Mouse (Mus musculus) heart, postnatal 0 days (tissue): Measurements from ENCODE around the gene Cntf. TPM values are rescaled to one million over a fixed set of nuclear protein-coding genes. Genes with fewer than 3 reads are reported as not detected.

Source experiments
- ATAC-seq: fragments of 200-750 bp; cut with Nextera tagmentation; 2 replicates; pipeline ENCODE4 v1.8.0; 2017; ENCODE audit warnings: low read depth, moderate number of reproducible peaks, moderate library complexity; ENCODE audit not compliant: insufficient read depth
- DNase-seq: peaks from one replicate; pipeline ENCODE4 v3.0.0-alpha.2; 2016; ENCODE audit warnings: low spot score
- H3K27ac ChIP-seq: fragments of 300-500 bp; sonication (generic); 2 replicates; pipeline ENCODE4 v1.5.1; 2014; ENCODE audit warnings: low read depth, mild to moderate bottlenecking
- H3K27me3 ChIP-seq: fragments of 300-500 bp; sonication (generic); 2 replicates; pipeline ENCODE4 v1.6.1; 2014; ENCODE audit warnings: low read length, mixed read lengths; ENCODE audit not compliant: control insufficient read depth, insufficient read depth
- H3K36me3 ChIP-seq: fragments of 300-500 bp; sonication (generic); replicated peaks from 2 replicates; pipeline ENCODE4 v1.6.1; 2014; ENCODE audit warnings: low read length, mixed read lengths; ENCODE audit not compliant: control insufficient read depth, insufficient read depth
- H3K4me1 ChIP-seq: fragments of 300-500 bp; sonication (generic); 2 replicates; pipeline ENCODE4 v1.6.1; 2014; ENCODE audit warnings: antibody characterized with exemption; ENCODE audit not compliant: control insufficient read depth, insufficient read depth
- H3K4me2 ChIP-seq: fragments of 300-500 bp; sonication (generic); 2 replicates; pipeline ENCODE4 v1.6.1; 2014; ENCODE audit warnings: low read depth, mild to moderate bottlenecking, low read length, moderate library complexity
- H3K4me3 ChIP-seq: fragments of 300-500 bp; sonication (generic); 2 replicates; pipeline ENCODE4 v1.5.1; 2014; ENCODE audit warnings: low read depth, low read length
- H3K9ac ChIP-seq: fragments of 300-500 bp; sonication (generic); replicated peaks from 2 replicates; pipeline ENCODE4 v1.6.1; 2014; ENCODE audit warnings: low read depth, low read length, mixed read lengths
- H3K9me3 ChIP-seq: fragments of 300-500 bp; sonication (generic); replicated peaks from 2 replicates; pipeline ENCODE4 v1.6.1; 2016; ENCODE audit warnings: low read length; ENCODE audit not compliant: control insufficient read depth
- CTCF ChIP-seq: IDR thresholded peaks from 2 replicates; pipeline ENCODE4 v1.5.1; 2016; ENCODE audit warnings: antibody characterized with exemption, control low read depth, low read depth
- EP300 ChIP-seq: IDR thresholded peaks from 2 replicates; pipeline ENCODE4 v1.6.1; 2016; ENCODE audit warnings: antibody characterized with exemption, low read depth
- WGBS: fragments of 180-500 bp; shearing (Covaris S2); extraction: QIAGEN DNeasy Blood & Tissue Kit; methylation state at CpG from one replicate; pipeline ENCODE4 v1.1.7; 2014; 5-methylcytosine and 5-hydroxymethylcytosine counted together
- polyA plus RNA-seq: library from polyadenylated mRNA; unstranded; fragments of >200 nt; fragmentation: Nextera tagmentation; extraction: Ambion mirVana; gene quantifications from 2 replicates; pipeline ENCODE4 v1.2.1, GENCODE M21; 2015
- total RNA-seq: library from RNA; depleted of rRNA; stranded (reverse); fragments of >200 nt; gene quantifications from 2 replicates; pipeline ENCODE4 v1.2.3, GENCODE M21; 2014; ENCODE audit warnings: low replicate concordance; rRNA removed

Gene Cntf
- total RNA-seq (1.2 TPM in 1 of 2 replicates, not detected in the other), polyA plus RNA-seq (0.98 and 1.2 TPM in 2 replicates)

- Histone ChIP-seq H3K9ac (no peak within 1 kb of the TSS), H3K27ac (no peak within 1 kb of the TSS), H3K9me3 (no peaks in the 10 kb centered on the region), H3K27me3 (no peaks in the 10 kb centered on the region), H3K4me2 (no peak within 1 kb of the TSS), H3K4me3 (no peak within 1 kb of the TSS), H3K36me3 (peaks cover 59% of the 10 kb centered on the region), H3K4me1 (no peaks in the 10 kb centered on the region)
- no peak for DNase-seq
- TF ChIP-seq EP300 (no peak), CTCF (no peak)
- no peak for ATAC-seq
- WGBS, result 68% methylated on average over 7 of the region's 7 CpGs
These were observed at the start of gene Cntf for GRCm38 (mm10) chr19:12765308-12765707. TSS of gene Cntf (minus strand) at chr19:12765632.

GRCm38 (mm10) chr19:12813883-12814282 is 48.5 kb upstream of the Cntf start:
- Histone ChIP-seq H3K27ac (no peak overlapping the region), H3K27me3 (no peaks in the 10 kb centered on the region), H3K9ac (no peak overlapping the region), H3K36me3 (no peaks in the 10 kb centered on the region), H3K4me2 (no peak overlapping the region), H3K4me1 (no peaks in the 10 kb centered on the region), H3K4me3 (no peak overlapping the region), H3K9me3 (no peaks in the 10 kb centered on the region)
- TF ChIP-seq EP300 (no peak), CTCF (no peak)
- no peak for ATAC-seq
- WGBS, result 68% methylated on average over 1 of the region's 1 CpGs
- no peak for DNase-seq

- no peak overlapping the region for H3K4me2 ChIP-seq
- WGBS, result 41% methylated on average over 1 of the region's 1 CpGs
- no peaks in the 10 kb centered on the region for H3K9me3 ChIP-seq
- DNase-seq (no peak), ATAC-seq (no peak)
- H3K27ac ChIP-seq, result no peak overlapping the region
- H3K4me1 ChIP-seq, result no peaks in the 10 kb centered on the region
- H3K36me3 ChIP-seq, result no peaks in the 10 kb centered on the region
- H3K27me3 ChIP-seq, result no peaks in the 10 kb centered on the region
- H3K9ac ChIP-seq, result no peak overlapping the region
- no peak overlapping the region for H3K4me3 ChIP-seq
- TF ChIP-seq CTCF (no peak), EP300 (no peak)
These were observed 47.4 kb upstream of the Cntf start for GRCm38 (mm10) chr19:12812644-12813364.

GRCm38 (mm10) chr19:12806214-12806613 is 40.8 kb upstream of the Cntf start:
- no peak for TF ChIP-seq EP300
- TF ChIP-seq CTCF, result no peak
- DNase-seq (no peak), ATAC-seq (no peak)
- H3K27ac ChIP-seq, result no peak overlapping the region
- no peaks in the 10 kb centered on the region for H3K27me3 ChIP-seq
- no peaks in the 10 kb centered on the region for H3K9me3 ChIP-seq
- WGBS, result 64% methylated on average over 2 of the region's 2 CpGs
- no peaks in the 10 kb centered on the region for H3K4me1 ChIP-seq
- no peak overlapping the region for H3K4me2 ChIP-seq
- H3K9ac ChIP-seq, result no peak overlapping the region
- no peak overlapping the region for H3K4me3 ChIP-seq
- no peaks in the 10 kb centered on the region for H3K36me3 ChIP-seq

- DNase-seq (no peak), ATAC-seq (no peak)
- H3K4me3 ChIP-seq, result no peak overlapping the region
- H3K9ac ChIP-seq, result no peak overlapping the region
- no peaks in the 10 kb centered on the region for H3K4me1 ChIP-seq
- H3K27ac ChIP-seq, result no peak overlapping the region
- no peak overlapping the region for H3K4me2 ChIP-seq
- 61% methylated on average over 3 of the region's 3 CpGs for WGBS
- H3K36me3 ChIP-seq, result no peaks in the 10 kb centered on the region
- TF ChIP-seq CTCF (no peak), EP300 (no peak)
- H3K9me3 ChIP-seq, result no peaks in the 10 kb centered on the region
- no peaks in the 10 kb centered on the region for H3K27me3 ChIP-seq
These were observed 40.3 kb upstream of the Cntf start for GRCm38 (mm10) chr19:12805730-12806129.

- Histone ChIP-seq H3K4me2 (no peak overlapping the region), H3K9ac (no peak overlapping the region), H3K4me1 (no peaks in the 10 kb centered on the region), H3K4me3 (no peak overlapping the region), H3K36me3 (no peaks in the 10 kb centered on the region), H3K9me3 (no peaks in the 10 kb centered on the region), H3K27ac (no peak overlapping the region), H3K27me3 (no peaks in the 10 kb centered on the region)
- ATAC-seq (no peak), DNase-seq (no peak)
- no peak for TF ChIP-seq EP300
- 71% methylated on average over 1 of the region's 1 CpGs for WGBS
These were observed 38.8 kb upstream of the Cntf start for GRCm38 (mm10) chr19:12804237-12804636.
